Comparison of ENCODE assay signal across 19 mouse cellular contexts in the genomic region with DNA sequence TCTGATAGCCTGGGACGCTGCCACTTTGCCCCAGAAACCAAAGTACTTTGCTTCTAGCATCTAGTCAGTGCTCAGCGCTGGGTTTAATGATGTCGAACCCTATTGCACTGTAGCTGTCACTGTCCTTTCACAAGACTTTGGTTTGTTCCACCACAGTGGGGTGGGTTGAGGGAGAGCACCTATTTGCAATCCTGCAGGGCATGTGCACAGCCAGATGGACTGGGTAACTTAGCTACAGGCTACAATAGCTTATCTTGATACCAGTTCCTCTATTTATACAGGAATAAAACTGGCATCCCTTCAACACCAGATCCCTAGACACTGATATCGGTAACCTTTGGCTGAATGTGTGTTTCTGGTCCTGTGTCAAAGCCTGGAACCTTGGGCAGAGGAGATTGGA.
A peak's percentile ranks its signal among the peaks of the same experiment; 100 is the strongest.
DNase-seq lines count a peak whose midpoint lies in the region; ATAC-seq and TF ChIP-seq lines count a peak whose summit lies in the region.
"Had no signal": no experiment of that assay in that cellular context is flagged by ENCODE, and none has a peak within 500 bp of the region (broad histone marks: within the 10 kb centered on the region; RNA-seq: fewer than 3 reads in every experiment).

No protein-coding gene starts in this region.

- TF ChIP-seq POLR2A in liver, adult 2 months (IDR thresholded peaks at IDR 0.05; ENCODE audit: extremely low read depth, insufficient read depth, low read length): no peak

- H3K4me2 ChIP-seq in liver, postnatal 0 days (ENCODE audit: low read depth, low read length): no peak overlapping the region
- no peak overlapping the region for H3K4me2 ChIP-seq in intestine, embryonic 16.5 days (ENCODE audit: low read depth, low read length)
- H3K4me2 ChIP-seq: embryonic facial prominence, embryonic 12.5 days; forebrain, embryonic 13.5 days; forebrain, embryonic 15.5 days had no signal

- no peak overlapping the region for H3K4me3 ChIP-seq in liver, adult 2 months (ENCODE audit: insufficient read depth, low read depth, low read length)
- H3K4me3 ChIP-seq in liver, postnatal 0 days (ENCODE audit: low read depth, low read length): no peak overlapping the region
- no peak overlapping the region for H3K4me3 ChIP-seq in intestine, embryonic 16.5 days (ENCODE audit: low read length)
- H3K4me3 ChIP-seq: embryonic facial prominence, embryonic 10.5 days; embryonic facial prominence, embryonic 12.5 days; forebrain, embryonic 13.5 days; forebrain, embryonic 15.5 days had no signal

- peaks cover 4% of the 10 kb centered on the region; the same call in 1 of the 2 replicates for H3K4me1 ChIP-seq in liver, adult 2 months (ENCODE audit: control insufficient read depth, insufficient read depth, low read length)
- H3K4me1 ChIP-seq in liver, postnatal 0 days (ENCODE audit: insufficient read depth): no peaks in the 10 kb centered on the region
- H3K4me1 ChIP-seq in intestine, embryonic 16.5 days (ENCODE audit: control insufficient read depth, insufficient read depth, low read length): no peaks in the 10 kb centered on the region
- H3K4me1 ChIP-seq: embryonic facial prominence, embryonic 10.5 days; embryonic facial prominence, embryonic 12.5 days; forebrain, embryonic 13.5 days; forebrain, embryonic 15.5 days had no signal

- no peaks in the 10 kb centered on the region for H3K36me3 ChIP-seq in liver, adult 2 months (ENCODE audit: control insufficient read depth, insufficient read depth, low read length)
- H3K36me3 ChIP-seq in liver, postnatal 0 days (replicated peaks; ENCODE audit: insufficient read depth, low read length): no peaks in the 10 kb centered on the region
- H3K36me3 ChIP-seq in intestine, embryonic 16.5 days (ENCODE audit: control insufficient read depth, insufficient read depth, low read length): no peaks in the 10 kb centered on the region
- H3K36me3 ChIP-seq: embryonic facial prominence, embryonic 10.5 days; embryonic facial prominence, embryonic 12.5 days; forebrain, embryonic 15.5 days had no signal

- TF ChIP-seq EP300 in liver, postnatal 0 days (IDR thresholded peaks at IDR 0.05; ENCODE audit: low read depth): no peak

- intact Hi-C loops in heart, postnatal 25 days (cut with DNase I): no loop called here

- no peaks in the 10 kb centered on the region for H3K9me3 ChIP-seq in liver, postnatal 0 days (ENCODE audit: low read length)
- no peaks in the 10 kb centered on the region for H3K9me3 ChIP-seq in intestine, embryonic 16.5 days (ENCODE audit: control insufficient read depth, low read length)
- H3K9me3 ChIP-seq: embryonic facial prominence, embryonic 10.5 days; embryonic facial prominence, embryonic 12.5 days; forebrain, embryonic 13.5 days; forebrain, embryonic 15.5 days had no signal

- H3K9ac ChIP-seq in liver, adult 2 months (ENCODE audit: low read depth, low read length): no peak overlapping the region
- no peak overlapping the region for H3K9ac ChIP-seq in liver, postnatal 0 days (replicated peaks)
- H3K9ac ChIP-seq in intestine, embryonic 16.5 days (ENCODE audit: low read depth, low read length): no peak overlapping the region
- H3K9ac ChIP-seq: embryonic facial prominence, embryonic 12.5 days; forebrain, embryonic 13.5 days; forebrain, embryonic 15.5 days; forebrain, postnatal 0 days had no signal

- no peak overlapping the region for H3K27ac ChIP-seq in liver, adult 2 months (replicated peaks; ENCODE audit: insufficient read depth, low read depth, low read length)
- H3K27ac ChIP-seq in liver, postnatal 0 days (ENCODE audit: low read depth): no peak overlapping the region
- no peak overlapping the region for H3K27ac ChIP-seq in intestine, embryonic 16.5 days (ENCODE audit: low read length)
- H3K27ac ChIP-seq: embryonic facial prominence, embryonic 10.5 days; embryonic facial prominence, embryonic 12.5 days; forebrain, embryonic 13.5 days; forebrain, embryonic 15.5 days had no signal

- WGBS in liver, adult 2 months: 27% methylated on average over 4 of the region's 4 CpGs
- WGBS in liver, postnatal 0 days (ENCODE audit: insufficient replicate concordance): 74% methylated on average over 4 of the region's 4 CpGs
- 85% methylated on average over 4 of the region's 4 CpGs for WGBS in intestine, embryonic 16.5 days

- no peak for ATAC-seq in liver, postnatal 0 days
- peak; percentile 56 for ATAC-seq in granulocyte monocyte progenitor cell, adult 5-6 weeks (replicated peaks; ENCODE audit: poor library complexity, severe bottlenecking)
- 0 out of 2 replicates have a peak, but pooled peaks have one; percentile 29 for ATAC-seq in megakaryocyte progenitor cell, adult 5-6 weeks (replicated peaks; ENCODE audit: poor library complexity)
- ATAC-seq in intestine, embryonic 16.5 days: no peak
- ATAC-seq: forebrain, embryonic 13.5 days; forebrain, embryonic 15.5 days; forebrain, postnatal 0 days had no signal

- peak; percentile 30 for DNase-seq in cerebellum, adult 9-10 months
- DNase-seq in cerebellum, postnatal 25 days: no peak
- peak; percentile 53 for DNase-seq in liver, adult 2 months (ENCODE audit: extremely low read depth, low read depth, low spot score)
- no peak for DNase-seq in liver, postnatal 0 days
- DNase-seq in heart, postnatal 25 days (ENCODE audit: low spot score): no peak
- DNase-seq: adrenal gland, adult 2 months; adrenal gland, postnatal 10 days; adrenal gland, postnatal 25 days; cerebellum, adult 11-12 months; cerebellum, adult 8-10 months; cerebellum, postnatal 14 days; forebrain, postnatal 0 days had no signal

- TF ChIP-seq CTCF in liver, adult 2 months (IDR thresholded peaks at IDR 0.05; ENCODE audit: low read depth, low read length): no peak
- TF ChIP-seq CTCF in liver, postnatal 0 days (IDR thresholded peaks at IDR 0.05; ENCODE audit: low read depth): no peak

- H3K27me3 ChIP-seq in liver, adult 2 months (ENCODE audit: control insufficient read depth, insufficient read depth, low read length): no peaks in the 10 kb centered on the region
- no peaks in the 10 kb centered on the region for H3K27me3 ChIP-seq in liver, postnatal 0 days (ENCODE audit: insufficient read depth, low read length)
- no peaks in the 10 kb centered on the region for H3K27me3 ChIP-seq in intestine, embryonic 16.5 days (replicated peaks; ENCODE audit: control insufficient read depth, insufficient read depth, low read length)
- H3K27me3 ChIP-seq: embryonic facial prominence, embryonic 12.5 days; forebrain, embryonic 13.5 days; forebrain, embryonic 15.5 days had no signal

- no peaks in the 10 kb centered on the region for H3K79me2 ChIP-seq in liver, adult 2 months (ENCODE audit: control insufficient read depth, insufficient read depth, low read length)

Comparison
In these comparisons a context has a peak if more than half of its experiments do, and no peak if none do; other contexts are left out.
1. DNase-seq: peak in cerebellum, adult 9-10 months (single experiment) and liver, adult 2 months (single experiment); none in cerebellum, postnatal 25 days (0 of 2), liver, postnatal 0 days (single experiment) and heart, postnatal 25 days (single experiment).
2. ATAC-seq: peak in granulocyte monocyte progenitor cell, adult 5-6 weeks (single experiment) and megakaryocyte progenitor cell, adult 5-6 weeks (single experiment); none in liver, postnatal 0 days (single experiment) and intestine, embryonic 16.5 days (single experiment).